Mouse (Mus musculus) c-Kit-positive CD71-positive TER-119-negative erythroid progenitor cells, embryonic 14.5 days (primary cell): ENCODE results near the gene Olfr1019.

Experiments used
- DNase-seq: peaks from one replicate; pipeline ENCODE4 v3.0.0-alpha.2; 2013; ENCODE audit warnings: low read depth

The Olfr1019 gene

GRCm38 (mm10) chr2:85845383-85845782 is at the start of gene Olfr1019:
Olfr1019 (minus strand) TSS chr2:85845483.
- no peak for DNase-seq

- DNase-seq: no peak
Measured at GRCm38 (mm10) chr2:85885340-85885739, 40.1 kb upstream of the Olfr1019 start, which contains the start of gene Olfr1023. Olfr1023 (plus strand) TSS chr2:85885640.

GRCm38 (mm10) chr2:85868294-85868693 is 23.0 kb upstream of the Olfr1019 start, which contains the start of gene Olfr1022:
Olfr1022 (plus strand) TSS chr2:85868594.
- DNase-seq: no peak

GRCm38 (mm10) chr2:85846730-85847129 is 1.4 kb upstream of the Olfr1019 start, which contains the start of gene Olfr1020:
Olfr1020 (plus strand) TSS chr2:85847030.
- no peak for DNase-seq

- no peak for DNase-seq
Measured at GRCm38 (mm10) chr2:85818179-85818578, 27.1 kb downstream of the Olfr1019 start, which contains the start of gene Olfr1018. Olfr1018 (plus strand) TSS chr2:85818479.

GRCm38 (mm10) chr2:85804501-85804900 is 40.8 kb downstream of the Olfr1019 start:
- no peak for DNase-seq

- DNase-seq: no peak
Measured at GRCm38 (mm10) chr2:85802444-85802843, 42.8 kb downstream of the Olfr1019 start, which contains the start of gene Olfr1016. Olfr1016 (minus strand) TSS chr2:85802544.

- DNase-seq: no peak
Measured at GRCm38 (mm10) chr2:85792331-85792730, 53.0 kb downstream of the Olfr1019 start.
